Comparison of ENCODE assay signal across 1 mouse cellular context in the genomic region with DNA sequence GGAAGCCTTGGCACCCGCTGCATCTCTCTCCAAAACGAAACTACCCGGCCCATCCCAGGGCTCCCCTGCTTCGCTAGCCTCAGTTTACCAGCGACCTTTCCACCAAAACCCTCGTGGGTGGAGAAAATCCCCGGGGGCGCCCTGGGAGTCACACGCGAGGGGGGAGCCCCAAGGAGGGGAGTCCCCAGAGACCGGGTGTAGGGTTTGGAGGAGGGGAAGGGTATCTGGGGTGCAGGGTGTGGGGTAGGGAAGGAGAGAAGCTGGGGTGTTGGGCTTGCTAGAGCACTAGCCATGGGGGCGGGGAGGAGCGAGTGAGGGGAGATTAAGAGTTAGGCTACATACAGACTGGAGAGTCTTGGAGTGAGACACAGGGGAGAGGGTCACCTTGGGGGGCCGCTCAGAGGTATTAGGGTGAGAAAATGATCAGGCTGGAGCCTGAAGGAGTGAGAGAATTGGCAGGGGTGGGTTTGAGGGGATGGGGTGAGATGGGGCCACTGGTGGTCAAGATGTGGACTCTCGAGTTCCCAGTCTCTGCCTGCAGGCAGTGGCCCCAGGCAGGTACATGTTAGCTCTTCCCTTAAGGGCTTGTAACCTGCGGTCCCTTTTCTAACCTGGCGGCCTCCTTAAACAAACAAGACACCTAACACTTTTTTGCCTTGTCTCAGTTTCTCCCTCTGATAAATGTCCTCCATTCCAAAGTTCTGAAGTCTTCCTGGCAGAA.
TF ChIP-seq lines count a peak whose summit lies in the region.

No protein-coding gene starts in this region.

TF ChIP-seq in MEL, 35 proteins besides CTCF, POLR2A, EP300 and RAD21 (continued from another document):
- no peak for TF ChIP-seq MAFK (IDR thresholded peaks at IDR 0.05; ENCODE audit: borderline replicate concordance, low read depth, low read length)
- TF ChIP-seq TCF12 (IDR thresholded peaks at IDR 0.05; ENCODE audit: low read depth, low read length) = no peak
- no peak for TF ChIP-seq NRF1 (IDR thresholded peaks at IDR 0.05; ENCODE audit: insufficient read depth, low read depth, low read length, poor library complexity, severe bottlenecking)
- TF ChIP-seq CHD2 (IDR thresholded peaks at IDR 0.05; ENCODE audit: low read length) = peak; percentile 54
- 0 out of 2 replicates have a peak, but pooled peaks have one; percentile 2 for TF ChIP-seq SIN3A (IDR thresholded peaks at IDR 0.05; ENCODE audit: low read length)
- no peak for TF ChIP-seq UBTF (IDR thresholded peaks at IDR 0.05; ENCODE audit: borderline replicate concordance, insufficient read depth, low read depth, low read length)
